Mouse (Mus musculus) small intestine, adult 2 months (tissue): ENCODE results near the gene Get4. TPM values are rescaled to one million over a fixed set of nuclear protein-coding genes. Genes with fewer than 3 reads are reported as not detected.
A peak's percentile ranks its signal among the peaks of the same experiment; 100 is the strongest.

ENCODE experiments used
- H3K27ac ChIP-seq: fragments of 200-500 bp; 2 replicates; pipeline ENCODE4 v1.5.1; 2012; ENCODE audit warnings: low read depth, low read length, control low read depth, inconsistent platforms; ENCODE audit not compliant: insufficient read depth
- H3K27me3 ChIP-seq: fragments of 200-500 bp; 2 replicates; pipeline ENCODE4 v1.6.1; 2012; ENCODE audit warnings: mild to moderate bottlenecking, moderate library complexity, low read length, inconsistent platforms; ENCODE audit not compliant: control insufficient read depth, insufficient read depth
- H3K36me3 ChIP-seq: fragments of 200-500 bp; 2 replicates; pipeline ENCODE4 v1.6.1; 2012; ENCODE audit warnings: mild to moderate bottlenecking, low read length, control low read depth, inconsistent platforms; ENCODE audit not compliant: control insufficient read depth, insufficient read depth
- H3K4me1 ChIP-seq: fragments of 200-500 bp; 2 replicates; pipeline ENCODE4 v1.6.1; 2012; ENCODE audit warnings: low read length, inconsistent platforms, mixed read lengths; ENCODE audit not compliant: control insufficient read depth, insufficient read depth, insufficient read length
- H3K4me3 ChIP-seq: fragments of 200-500 bp; 2 replicates; pipeline ENCODE4 v1.5.1; 2012; ENCODE audit warnings: low read depth, mild to moderate bottlenecking, control low read depth, inconsistent platforms, low read length, moderate library complexity
- CTCF ChIP-seq: fragments of 200-500 bp; IDR thresholded peaks from 2 replicates; pipeline ENCODE4 v1.5.1; 2012; ENCODE audit warnings: low read depth, mild to moderate bottlenecking, control low read depth, inconsistent platforms, low read length, moderate library complexity, mixed read lengths; ENCODE audit not compliant: insufficient replicate concordance, insufficient read length; ENCODE audit errors: extremely low read depth
- POLR2A ChIP-seq: fragments of 200-500 bp; IDR thresholded peaks from 2 replicates; pipeline ENCODE4 v1.6.1; 2012; ENCODE audit warnings: low read depth, mild to moderate bottlenecking, control low read depth, inconsistent platforms, low read length, moderate library complexity
- WGBS: fragments of 180-500 bp; shearing (Covaris S2); methylation state at CpG from one replicate; pipeline ENCODE4 v1.1.7; 2018; 5-methylcytosine and 5-hydroxymethylcytosine counted together
- polyA plus RNA-seq: library from polyadenylated mRNA; depleted of rRNA; stranded (reverse); fragments of >200 nt; gene quantifications from 2 replicates; pipeline ENCODE4 v1.2.3, GENCODE M21; 2012

The Get4 gene
- polyA plus RNA-seq, 1 experiment: 240 TPM

DNA sequence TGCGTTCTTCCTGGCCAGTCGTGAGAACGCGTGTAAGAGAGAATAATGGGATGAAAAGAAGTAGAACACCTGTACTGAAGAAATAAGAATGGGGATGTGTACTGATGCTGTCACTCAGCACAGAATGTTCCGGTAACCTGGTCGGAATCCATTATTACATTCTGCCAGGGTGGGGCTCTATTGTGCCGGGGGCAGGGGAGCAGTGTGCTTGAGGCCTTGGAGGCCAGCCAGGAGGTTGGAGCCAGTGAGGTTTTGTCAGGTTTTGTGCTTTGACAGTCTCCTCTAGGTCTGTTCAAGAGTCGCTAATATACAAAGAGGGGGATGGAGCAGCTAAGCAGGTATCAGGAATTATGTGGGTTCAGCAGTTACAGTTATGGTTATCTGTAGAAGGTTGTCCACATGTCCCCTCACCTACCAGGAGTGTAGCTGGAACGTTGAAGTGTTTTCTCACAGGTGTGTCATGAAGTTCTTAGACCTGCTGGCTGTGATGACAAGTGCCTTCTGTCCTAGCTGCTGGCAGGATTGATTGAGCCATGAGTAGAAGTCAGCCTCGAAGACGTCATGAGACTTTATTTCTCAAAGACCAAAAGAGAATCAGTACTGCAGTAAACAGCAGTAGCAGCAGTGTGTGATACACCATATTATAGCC is 40.3 kb upstream of the Get4 start:
- 66% methylated on average over 11 of the region's 11 CpGs for WGBS
- no peak overlapping the region for H3K27ac ChIP-seq
- TF ChIP-seq POLR2A (no peak), CTCF (no peak)
- H3K4me1 ChIP-seq: peaks cover 26% of the 10 kb centered on the region; the same call in 1 of the 2 replicates
- H3K36me3 ChIP-seq: peaks cover 14% of the 10 kb centered on the region
- no peak overlapping the region; the same call in 1 of the 2 replicates for H3K4me3 ChIP-seq
- no peaks in the 10 kb centered on the region for H3K27me3 ChIP-seq

GRCm38 (mm10) chr5:139214298-139214697 is 37.8 kb upstream of the Get4 start:
- H3K4me3 ChIP-seq: no peak overlapping the region
- TF ChIP-seq POLR2A: no peak
- TF ChIP-seq CTCF: no peak
- peaks cover 13% of the 10 kb centered on the region; the same call in 1 of the 2 replicates for H3K4me1 ChIP-seq
- no peaks in the 10 kb centered on the region for H3K27me3 ChIP-seq
- no peak overlapping the region for H3K27ac ChIP-seq
- H3K36me3 ChIP-seq: peaks cover 14% of the 10 kb centered on the region

- Histone ChIP-seq H3K36me3 (peaks cover 15% of the 10 kb centered on the region), H3K27me3 (no peaks in the 10 kb centered on the region), H3K4me3 (no peak overlapping the region), H3K27ac (peak overlapping the region; percentile 46; the same call in 1 of the 2 replicates), H3K4me1 (peaks cover 9% of the 10 kb centered on the region; the same call in 1 of the 2 replicates)
- WGBS: 97% methylated on average over 5 of the region's 5 CpGs
- TF ChIP-seq POLR2A (no peak), CTCF (no peak)
Observed at GRCm38 (mm10) chr5:139215184-139215583, 36.9 kb upstream of the Get4 start.

- Histone ChIP-seq H3K4me3 (no peak overlapping the region), H3K27ac (no peak overlapping the region), H3K36me3 (peaks cover 20% of the 10 kb centered on the region), H3K4me1 (peaks cover 6% of the 10 kb centered on the region; the same call in 1 of the 2 replicates), H3K27me3 (no peaks in the 10 kb centered on the region)
- no peak for TF ChIP-seq CTCF
- no peak for TF ChIP-seq POLR2A
- WGBS: 84% methylated on average over 2 of the region's 2 CpGs
Observed at GRCm38 (mm10) chr5:139216121-139216520, 36.0 kb upstream of the Get4 start.

DNA sequence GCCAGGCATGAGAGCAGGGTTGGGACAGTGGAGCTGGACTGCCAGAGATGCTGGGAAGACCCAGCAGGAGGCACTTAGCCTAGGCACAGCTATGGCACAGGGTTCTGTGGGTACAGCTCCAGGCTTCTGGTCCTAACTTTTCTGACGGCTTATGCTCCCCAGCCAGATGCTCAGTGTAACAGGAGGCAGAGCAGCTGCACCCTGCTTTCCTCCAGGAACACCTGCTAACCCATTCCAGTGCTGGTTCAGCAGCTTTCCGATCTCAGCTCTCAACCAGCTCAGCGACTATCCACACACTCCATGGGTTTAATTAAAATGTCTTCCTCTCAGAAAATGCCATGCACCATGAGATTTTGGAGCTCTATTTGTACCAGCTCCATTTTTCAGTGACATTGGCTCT is 35.4 kb upstream of the Get4 start:
- Histone ChIP-seq H3K4me3 (no peak overlapping the region), H3K27me3 (no peaks in the 10 kb centered on the region), H3K36me3 (peaks cover 27% of the 10 kb centered on the region), H3K27ac (no peak overlapping the region), H3K4me1 (peaks cover 6% of the 10 kb centered on the region; the same call in 1 of the 2 replicates)
- WGBS: 83% methylated on average over 3 of the region's 3 CpGs
- TF ChIP-seq CTCF (no peak), POLR2A (no peak)

DNA sequence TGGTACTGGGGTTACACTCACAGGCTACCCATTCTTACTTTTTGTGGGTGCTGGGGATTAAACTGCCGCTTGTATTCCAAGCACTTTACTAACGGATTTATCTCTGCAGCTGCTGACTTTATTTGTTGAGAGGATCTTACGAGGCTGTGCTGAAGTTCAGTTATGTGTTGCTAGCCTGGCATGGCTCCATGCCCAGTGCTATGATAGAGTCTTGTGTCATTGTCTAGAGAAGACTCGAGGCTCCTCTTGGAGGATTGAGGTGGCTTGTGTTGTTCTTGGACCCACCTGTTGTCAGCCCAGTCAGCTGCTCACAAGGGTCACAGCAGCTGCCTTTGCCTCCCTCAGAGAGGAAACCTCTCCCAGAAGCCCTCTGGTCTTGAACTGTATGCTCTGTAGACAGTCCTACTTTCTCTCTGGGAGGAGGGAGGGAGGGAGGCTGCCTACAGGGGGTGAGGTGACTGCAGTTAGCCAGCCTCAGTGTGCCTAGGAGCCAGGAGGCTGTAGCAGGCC is 32.1 kb upstream of the Get4 start:
- Histone ChIP-seq H3K4me3 (no peak overlapping the region), H3K4me1 (peaks cover 4% of the 10 kb centered on the region; the same call in 1 of the 2 replicates), H3K36me3 (peaks cover 39% of the 10 kb centered on the region), H3K27ac (peak overlapping the region; percentile 21; the same call in 1 of the 2 replicates), H3K27me3 (no peaks in the 10 kb centered on the region)
- 46% methylated on average over 4 of the region's 4 CpGs for WGBS
- TF ChIP-seq POLR2A: no peak
- TF ChIP-seq CTCF: no peak

GRCm38 (mm10) chr5:139220610-139221009 is 31.5 kb upstream of the Get4 start:
- Histone ChIP-seq H3K27ac (peak overlapping the region; percentile 21; the same call in 1 of the 2 replicates), H3K27me3 (no peaks in the 10 kb centered on the region), H3K4me3 (no peak overlapping the region), H3K4me1 (peaks cover 4% of the 10 kb centered on the region; the same call in 1 of the 2 replicates), H3K36me3 (peaks cover 39% of the 10 kb centered on the region)
- 88% methylated on average over 4 of the region's 4 CpGs for WGBS
- TF ChIP-seq POLR2A (no peak), CTCF (no peak)
